Mouse (Mus musculus) C2C12 (cell line): ENCODE measurements at regions not wholly inside any gene's neighbourhood (a gene's known extent, or its start where the extent isn't known, plus 50 kb on each side); places are given as distances from the start of the nearest gene placed in this dataset.

Source experiments
- H3K27me3 ChIP-seq: one replicate; pipeline ENCODE4 v1.6.1; 2011; ENCODE audit not compliant: control insufficient read depth, insufficient read depth, insufficient read length
- H3K36me3 ChIP-seq: one replicate; pipeline ENCODE4 v1.6.1; 2011; ENCODE audit not compliant: control insufficient read depth, insufficient read depth
- H3K4me3 ChIP-seq: one replicate; pipeline ENCODE4 v1.5.1; 2011; ENCODE audit warnings: mild to moderate bottlenecking, control low read depth; ENCODE audit not compliant: poor library complexity, insufficient read depth, severe bottlenecking
- H3K79me2 ChIP-seq: one replicate; pipeline ENCODE4 v1.6.1; 2011; ENCODE audit not compliant: control insufficient read depth, insufficient read depth
- H3K79me3 ChIP-seq: one replicate; pipeline ENCODE4 v1.6.1; 2011; ENCODE audit warnings: low read depth, control low read depth
- H3ac ChIP-seq: one replicate; pipeline ENCODE3; 2011; ENCODE audit warnings: low read depth; ENCODE audit not compliant: control insufficient read depth, insufficient read length
- CEBPB ChIP-seq: IDR thresholded peaks from one replicate; pipeline ENCODE4 v1.6.1; 2011; ENCODE audit warnings: low read depth, mild to moderate bottlenecking, control low read depth, moderate library complexity
- CTCF ChIP-seq: IDR thresholded peaks from one replicate; pipeline ENCODE4 v1.5.1; 2011; ENCODE audit not compliant: control insufficient read depth, insufficient read depth, insufficient read length
- FOSL1 ChIP-seq: IDR thresholded peaks from one replicate; pipeline ENCODE4 v1.8.0; 2011; ENCODE audit warnings: mild to moderate bottlenecking, low read length; ENCODE audit not compliant: poor library complexity, insufficient read depth, severe bottlenecking
- MAX ChIP-seq: IDR thresholded peaks from one replicate; pipeline ENCODE4 v1.6.1; 2011; ENCODE audit warnings: mild to moderate bottlenecking, control low read depth
- MYOD1 ChIP-seq: IDR thresholded peaks from one replicate; pipeline ENCODE4 v1.6.1; 2011; ENCODE audit warnings: low read depth; ENCODE audit not compliant: control insufficient read depth, insufficient read length
- MYOG ChIP-seq: IDR thresholded peaks from one replicate; pipeline ENCODE4 v1.6.1; 2011; ENCODE audit not compliant: control insufficient read depth, insufficient read length; ENCODE audit errors: extremely low read depth
- USF1 ChIP-seq: IDR thresholded peaks from one replicate; pipeline ENCODE4 v1.6.1; 2011; ENCODE audit warnings: low read depth, mild to moderate bottlenecking, control low read depth, moderate library complexity

- H3K79me2 ChIP-seq, result no peaks in the 10 kb centered on the region
- H3K27me3 ChIP-seq, result no peaks in the 10 kb centered on the region
- no peaks in the 10 kb centered on the region for H3K36me3 ChIP-seq
- no peak overlapping the region for H3ac ChIP-seq
- H3K79me3 ChIP-seq, result no peaks in the 10 kb centered on the region
- H3K4me3 ChIP-seq, result no peak overlapping the region
- TF ChIP-seq USF1 (no peak), CTCF (no peak), CEBPB (no peak), MYOD1 (no peak), FOSL1 (no peak), MAX (no peak), MYOG (no peak)
These were observed 59.6 kb upstream of the Agps start for GRCm38 (mm10) chr2:75772251-75772956.

DNA sequence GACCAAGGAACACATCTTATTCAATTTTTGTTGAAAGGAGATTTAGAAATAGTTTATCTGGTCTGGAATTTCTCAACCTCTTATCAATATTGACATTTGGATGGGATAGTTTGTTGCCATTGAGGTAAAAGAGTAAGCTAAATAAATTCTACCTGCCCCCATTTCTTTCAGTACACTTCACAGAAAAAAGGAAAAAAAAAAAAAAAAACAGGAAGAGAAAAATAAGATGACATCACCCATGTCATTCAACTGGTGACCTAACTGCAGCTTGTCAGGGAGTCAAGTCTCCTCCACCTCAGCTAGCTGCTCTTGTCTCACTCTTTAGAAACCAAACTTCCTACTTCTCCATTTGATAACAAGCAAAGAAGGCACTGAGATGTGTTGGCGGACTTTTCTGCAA, 61.3 kb upstream of the Agps start:
- Histone ChIP-seq H3K79me2 (no peaks in the 10 kb centered on the region), H3K4me3 (no peak overlapping the region), H3ac (no peak overlapping the region), H3K79me3 (no peaks in the 10 kb centered on the region), H3K27me3 (no peaks in the 10 kb centered on the region), H3K36me3 (no peaks in the 10 kb centered on the region)
- no peak for TF ChIP-seq MYOG
- no peak for TF ChIP-seq CTCF
- no peak for TF ChIP-seq MAX
- no peak for TF ChIP-seq CEBPB
- TF ChIP-seq MYOD1, result no peak
- no peak for TF ChIP-seq FOSL1
- no peak for TF ChIP-seq USF1

- Histone ChIP-seq H3K79me3 (no peaks in the 10 kb centered on the region), H3K79me2 (no peaks in the 10 kb centered on the region), H3K27me3 (no peaks in the 10 kb centered on the region), H3K36me3 (no peaks in the 10 kb centered on the region), H3K4me3 (no peak overlapping the region), H3ac (no peak overlapping the region)
- TF ChIP-seq MYOG (no peak), MYOD1 (no peak), MAX (no peak), CEBPB (no peak), FOSL1 (no peak), CTCF (no peak), USF1 (no peak)
These were observed 63.2 kb upstream of the Agps start for GRCm38 (mm10) chr2:75768559-75769304.

DNA sequence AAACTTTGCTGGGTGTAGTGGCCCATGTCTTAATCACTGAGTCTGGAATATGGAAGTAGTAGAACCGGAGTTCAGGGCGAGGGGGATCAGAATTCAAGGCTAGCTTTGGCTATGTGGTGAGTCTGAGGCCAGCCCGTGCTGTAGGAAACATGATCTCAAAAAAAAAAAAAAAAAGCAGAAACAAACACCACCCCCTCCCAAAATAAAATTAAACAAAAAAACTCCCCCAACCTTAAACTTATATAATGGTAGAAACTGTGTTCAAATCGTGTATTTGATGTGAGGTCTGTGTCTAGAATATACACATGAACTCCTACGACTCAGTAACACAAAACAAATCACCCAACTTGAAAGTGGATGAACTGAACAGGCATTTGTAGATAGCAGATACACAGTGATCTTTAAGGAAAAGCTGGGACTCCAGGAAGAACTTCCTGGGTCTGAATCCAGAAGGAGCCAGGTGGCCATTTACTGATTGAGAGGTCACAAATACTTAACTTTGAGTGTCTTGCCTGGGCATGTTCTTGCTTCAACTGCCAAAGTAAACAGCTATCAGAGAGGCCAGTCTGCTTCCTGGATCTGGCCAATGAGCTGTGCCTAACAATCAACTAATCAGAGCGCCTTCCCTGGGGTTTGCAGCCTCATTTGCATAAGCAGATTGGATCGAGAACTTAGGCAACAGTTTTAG, 63.6 kb upstream of the Nfe2l2 start:
- no peaks in the 10 kb centered on the region for H3K36me3 ChIP-seq
- no peaks in the 10 kb centered on the region for H3K79me3 ChIP-seq
- TF ChIP-seq CTCF, result no peak
- TF ChIP-seq CEBPB, result no peak
- no peak for TF ChIP-seq MAX
- no peak for TF ChIP-seq USF1
- no peak for TF ChIP-seq MYOG
- no peak for TF ChIP-seq MYOD1
- TF ChIP-seq FOSL1, result no peak
- no peaks in the 10 kb centered on the region for H3K79me2 ChIP-seq
- no peak overlapping the region for H3ac ChIP-seq
- no peak overlapping the region for H3K4me3 ChIP-seq
- no peaks in the 10 kb centered on the region for H3K27me3 ChIP-seq

DNA sequence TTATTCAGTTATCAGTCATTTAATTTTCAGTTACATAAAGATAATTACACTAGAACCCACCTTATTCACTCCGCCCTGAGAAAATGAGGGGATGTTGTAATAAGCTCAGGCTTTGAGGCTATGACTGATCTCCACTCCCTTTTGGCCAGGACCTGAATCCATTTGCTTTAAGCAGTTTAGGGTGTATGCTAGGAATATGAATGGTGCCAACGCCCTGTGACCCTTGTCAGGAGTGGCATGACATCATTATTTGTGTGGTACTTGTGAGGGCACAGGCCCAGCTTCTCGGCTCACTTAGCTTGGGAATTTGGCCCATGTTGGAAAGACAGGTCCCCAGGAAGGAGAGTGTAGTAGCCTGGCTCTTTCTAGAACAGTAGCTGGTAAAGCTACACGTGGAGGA, 61.0 kb upstream of the Nfe2l2 start:
- Histone ChIP-seq H3ac (no peak overlapping the region), H3K79me2 (no peaks in the 10 kb centered on the region), H3K4me3 (no peak overlapping the region), H3K27me3 (no peaks in the 10 kb centered on the region), H3K36me3 (no peaks in the 10 kb centered on the region), H3K79me3 (no peaks in the 10 kb centered on the region)
- TF ChIP-seq CEBPB (no peak), USF1 (no peak), CTCF (no peak), MAX (no peak), FOSL1 (no peak), MYOG (no peak), MYOD1 (no peak)
